Comparison of ENCODE assay signal across 11 mouse cellular contexts in genomic region chr6:39055831-39056261, GRCm38 (mm10).
A peak's percentile ranks its signal among the peaks of the same experiment; 100 is the strongest.
DNase-seq lines count a peak whose midpoint lies in the region; ATAC-seq lines count a peak whose summit lies in the region.
"Had no signal": no experiment of that assay in that cellular context is flagged by ENCODE, and none has a peak within 500 bp of the region (broad histone marks: within the 10 kb centered on the region; RNA-seq: fewer than 3 reads in every experiment).

No protein-coding gene starts in this region.

- H3K9me3 ChIP-seq in heart, embryonic 16.5 days (replicated peaks; ENCODE audit: control insufficient read depth, low read length): no peaks in the 10 kb centered on the region
- no peaks in the 10 kb centered on the region for H3K9me3 ChIP-seq in stomach, embryonic 16.5 days (replicated peaks; ENCODE audit: control insufficient read depth, low read length)
- H3K9me3 ChIP-seq: limb, embryonic 13.5 days; neural tube, embryonic 12.5 days had no signal

- peak; percentile 7 for DNase-seq in lung, postnatal 14 days
- no peak for DNase-seq in lung, postnatal 4 days
- peak; percentile 16 to 40 for DNase-seq in gastrocnemius, adult 8-10 months (ENCODE audit: low spot score in 2 of 2)
- no peak for DNase-seq in lung, postnatal 10 days
- no peak for DNase-seq in adrenal gland, postnatal 10 days
- DNase-seq: kidney, adult 9 months had no signal

- no peaks in the 10 kb centered on the region for H3K27me3 ChIP-seq in heart, embryonic 16.5 days (ENCODE audit: control insufficient read depth, insufficient read depth, low read length)
- H3K27me3 ChIP-seq in stomach, embryonic 16.5 days (ENCODE audit: control insufficient read depth, insufficient read depth, low read length): no peaks in the 10 kb centered on the region
- H3K27me3 ChIP-seq: neural tube, embryonic 12.5 days; Patski had no signal

- peak overlapping the region; percentile 50 for H3K27ac ChIP-seq in heart, embryonic 16.5 days (ENCODE audit: low read length)
- H3K27ac ChIP-seq in stomach, embryonic 16.5 days (ENCODE audit: low read length): no peak overlapping the region
- H3K27ac ChIP-seq: limb, embryonic 13.5 days; neural tube, embryonic 12.5 days had no signal

- 23% methylated on average over 7 of the region's 7 CpGs for WGBS in heart, embryonic 16.5 days
- 48% methylated on average over 7 of the region's 7 CpGs for WGBS in stomach, embryonic 16.5 days

- H3K4me2 ChIP-seq in heart, embryonic 16.5 days (ENCODE audit: low read depth, low read length): peak overlapping the region; percentile 41
- no peak overlapping the region for H3K4me2 ChIP-seq in stomach, embryonic 16.5 days (ENCODE audit: low read depth, low read length)
- H3K4me2 ChIP-seq: limb, embryonic 13.5 days; neural tube, embryonic 12.5 days had no signal

- ATAC-seq in heart, embryonic 16.5 days (replicated peaks; ENCODE audit: extremely low read depth, insufficient read depth, low FRiP score): no peak
- ATAC-seq in stomach, embryonic 16.5 days (ENCODE audit: insufficient read depth, low FRiP score): no peak
- ATAC-seq: Patski had no signal

- H3K9ac ChIP-seq in heart, embryonic 16.5 days (ENCODE audit: low read length): peak overlapping the region; percentile 3; the same call in 1 of the 2 replicates
- peak overlapping the region; percentile 34 for H3K9ac ChIP-seq in stomach, embryonic 16.5 days (ENCODE audit: low read length)
- H3K9ac ChIP-seq: limb, embryonic 13.5 days; neural tube, embryonic 12.5 days had no signal

- H3K4me3 ChIP-seq in heart, embryonic 16.5 days (ENCODE audit: low read length): peak overlapping the region; percentile 16
- no peak overlapping the region for H3K4me3 ChIP-seq in stomach, embryonic 16.5 days (replicated peaks; ENCODE audit: low read length)
- H3K4me3 ChIP-seq: limb, embryonic 13.5 days; neural tube, embryonic 12.5 days had no signal

- no peaks in the 10 kb centered on the region for H3K36me3 ChIP-seq in heart, embryonic 16.5 days (ENCODE audit: control insufficient read depth, insufficient read depth)
- H3K36me3 ChIP-seq in stomach, embryonic 16.5 days (ENCODE audit: control insufficient read depth, insufficient read depth, low read length): no peaks in the 10 kb centered on the region
- H3K36me3 ChIP-seq: limb, embryonic 13.5 days; neural tube, embryonic 12.5 days had no signal

- peaks cover 21% of the 10 kb centered on the region for H3K4me1 ChIP-seq in heart, embryonic 16.5 days (ENCODE audit: control insufficient read depth, insufficient read depth, low read length)
- H3K4me1 ChIP-seq in stomach, embryonic 16.5 days (ENCODE audit: control insufficient read depth, insufficient read depth, low read length): peaks cover 18% of the 10 kb centered on the region

Comparison
In these comparisons a context has a peak if more than half of its experiments do, and no peak if none do; other contexts are left out.
1. DNase-seq: peak in lung, postnatal 14 days (single experiment) and gastrocnemius, adult 8-10 months (2 of 2); none in lung, postnatal 4 days (0 of 2), lung, postnatal 10 days (single experiment) and adrenal gland, postnatal 10 days (single experiment).